Mouse (Mus musculus) intestine, embryonic 14.5 days (tissue): ENCODE measurements around the gene Prcd. TPM values are rescaled to one million over a fixed set of nuclear protein-coding genes. Genes with fewer than 3 reads are reported as not detected.
A peak's percentile ranks its signal among the peaks of the same experiment; 100 is the strongest.
"Not testable (repeated sequence)": the region's sequence is repeated elsewhere in the genome, so short reads cannot be mapped to it uniquely, and the experiment has no call there.

Source experiments
- ATAC-seq: fragments of 200-750 bp; cut with Nextera tagmentation; replicated peaks from 2 replicates; pipeline ENCODE4 v1.8.0; 2017; ENCODE audit warnings: low read depth, moderate number of reproducible peaks, moderate TSS enrichment, moderate library complexity; ENCODE audit not compliant: low FRiP score, low TSS enrichment
- DNase-seq: peaks from one replicate; pipeline ENCODE4 v3.0.0-alpha.2; 2018; ENCODE audit warnings: low spot score
- H3K27ac ChIP-seq: fragments of 300-500 bp; sonication (generic); 2 replicates; pipeline ENCODE4 v1.5.1; 2014; ENCODE audit warnings: low read depth, mild to moderate bottlenecking, control low read depth
- H3K27me3 ChIP-seq: fragments of 300-500 bp; sonication (generic); replicated peaks from 2 replicates; pipeline ENCODE4 v1.6.1; 2014; ENCODE audit warnings: low read length, control low read depth; ENCODE audit not compliant: control insufficient read depth, insufficient read depth
- H3K36me3 ChIP-seq: fragments of 300-500 bp; sonication (generic); 2 replicates; pipeline ENCODE4 v1.6.1; 2014; ENCODE audit warnings: low read length, control low read depth; ENCODE audit not compliant: control insufficient read depth, insufficient read depth
- H3K4me1 ChIP-seq: fragments of 300-500 bp; sonication (generic); replicated peaks from 2 replicates; pipeline ENCODE4 v1.6.1; 2014; ENCODE audit warnings: low read length, control low read depth, mixed read lengths; ENCODE audit not compliant: control insufficient read depth, insufficient read depth
- H3K4me2 ChIP-seq: fragments of 300-500 bp; sonication (generic); 2 replicates; pipeline ENCODE4 v1.6.1; 2014; ENCODE audit warnings: low read length
- H3K4me3 ChIP-seq: fragments of 300-500 bp; sonication (generic); 2 replicates; pipeline ENCODE4 v1.5.1; 2014; ENCODE audit warnings: low read depth, low read length, control low read depth, mixed read lengths
- H3K9ac ChIP-seq: fragments of 300-500 bp; sonication (generic); 2 replicates; pipeline ENCODE4 v1.6.1; 2014; ENCODE audit warnings: mild to moderate bottlenecking, low read length
- H3K9me3 ChIP-seq: fragments of 300-500 bp; sonication (generic); 2 replicates; pipeline ENCODE4 v1.6.1; 2016; ENCODE audit warnings: low read length, control low read depth; ENCODE audit not compliant: control insufficient read depth
- WGBS: fragments of 180-500 bp; shearing (Covaris S2); extraction: QIAGEN DNeasy Blood & Tissue Kit; methylation state at CpG from one replicate; pipeline ENCODE4 v1.1.7; 2014; 5-methylcytosine and 5-hydroxymethylcytosine counted together
- polyA plus RNA-seq: library from polyadenylated mRNA; unstranded; fragments of >200 nt; fragmentation: Nextera tagmentation; extraction: Ambion mirVana; gene quantifications from 2 replicates; pipeline ENCODE4 v1.2.1, GENCODE M21; 2014

Prcd gene
- polyA plus RNA-seq, 1 experiment from 2014 or later: 1.8 TPM

DNA sequence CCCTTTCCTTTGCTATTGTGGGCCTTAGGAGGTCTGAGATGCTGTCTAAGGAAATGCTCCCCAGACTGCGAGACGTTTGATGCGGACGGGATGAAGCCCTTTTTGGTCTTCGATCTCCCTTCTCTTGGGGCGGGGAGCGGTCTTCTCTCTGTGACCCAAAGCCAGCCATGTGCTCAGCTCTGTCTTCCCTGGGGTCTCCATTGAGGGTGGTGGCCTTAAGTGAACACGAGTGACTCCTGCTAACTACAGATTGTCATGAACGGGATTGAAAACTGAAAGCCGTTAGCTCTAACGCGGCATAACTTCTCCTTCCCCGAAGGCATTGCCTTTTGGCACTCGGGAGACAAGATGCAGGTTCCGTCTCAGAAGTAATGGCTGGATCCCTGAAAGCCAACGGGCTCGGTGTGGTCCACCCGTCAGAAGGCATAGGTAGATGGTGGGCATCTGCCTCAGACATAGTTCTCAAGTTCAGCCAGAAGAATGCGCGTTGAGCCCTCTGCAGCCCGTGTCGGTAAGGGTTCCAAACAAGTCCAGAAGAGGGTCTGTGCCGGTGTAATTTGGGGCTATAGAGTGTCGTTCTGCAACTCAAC, 18.6 kb downstream of the Prcd start:
- WGBS: under 1% methylated on average over 24 of the region's 24 CpGs
- no peaks in the 10 kb centered on the region for H3K27me3 ChIP-seq
- peaks cover 42% of the 10 kb centered on the region for H3K36me3 ChIP-seq
- DNase-seq (peak; percentile 69), ATAC-seq (no peak; the same call in 1 of the 2 replicates)
- H3K4me2 ChIP-seq: peak overlapping the region; percentile 82
- peak overlapping the region; percentile 93 for H3K9ac ChIP-seq
- H3K4me3 ChIP-seq: peak overlapping the region; percentile 71
- peaks cover 15% of the 10 kb centered on the region for H3K4me1 ChIP-seq
- H3K9me3 ChIP-seq: no peaks in the 10 kb centered on the region
- H3K27ac ChIP-seq: peak overlapping the region; percentile 66

DNA sequence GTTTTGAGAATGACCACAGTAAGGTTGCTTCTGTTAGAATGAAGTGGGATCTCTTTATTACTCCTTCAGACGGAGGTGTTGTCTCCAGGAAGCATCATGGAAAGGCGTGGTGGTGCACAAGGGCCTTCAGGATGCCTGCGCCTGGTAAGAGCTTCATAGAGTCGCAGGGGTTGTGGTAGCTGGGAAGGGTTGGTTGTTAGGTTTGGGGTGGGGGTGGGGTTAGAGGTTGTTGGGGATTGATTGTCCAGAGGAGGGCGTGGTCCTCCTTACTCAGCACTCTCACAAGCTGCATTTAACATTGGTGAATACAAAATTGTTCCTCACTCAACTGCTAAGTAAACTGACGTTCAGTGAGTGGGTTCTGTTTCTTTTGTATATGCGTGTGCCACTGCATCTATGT, 19.3 kb downstream of the Prcd start:
- Histone ChIP-seq H3K4me1 (peaks cover 15% of the 10 kb centered on the region), H3K4me2 (peak overlapping the region; percentile 82), H3K9ac (peak overlapping the region; percentile 93), H3K27me3 (no peaks in the 10 kb centered on the region), H3K27ac (no peak overlapping the region), H3K36me3 (peaks cover 48% of the 10 kb centered on the region), H3K9me3 (no peaks in the 10 kb centered on the region), H3K4me3 (peak overlapping the region; percentile 71)
- DNase-seq: no peak
- ATAC-seq: no peak
- WGBS: 14% methylated on average over 7 of the region's 7 CpGs

DNA sequence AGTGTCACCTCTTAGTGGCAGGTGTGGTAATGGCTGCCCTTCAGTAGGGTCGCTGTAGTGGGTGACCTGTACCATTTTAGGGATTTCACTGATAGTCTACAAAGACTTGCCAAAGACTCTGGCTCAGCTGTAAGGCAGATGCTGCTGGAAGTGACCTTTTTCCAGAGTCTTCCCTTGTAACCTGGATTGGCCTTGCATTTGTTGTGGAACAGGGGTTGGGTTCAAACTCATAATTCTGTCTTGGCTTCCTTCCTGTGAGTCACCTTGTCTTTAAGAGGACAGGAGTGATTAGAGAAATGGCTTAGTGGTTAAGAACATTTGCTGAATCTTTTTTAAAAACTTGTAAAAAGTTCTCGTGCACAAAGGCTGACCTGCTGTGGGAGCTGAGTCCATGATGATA, 20.1 kb downstream of the Prcd start:
- H3K4me3 ChIP-seq: peak overlapping the region; percentile 71; the same call in 1 of the 2 replicates
- peaks cover 54% of the 10 kb centered on the region for H3K36me3 ChIP-seq
- peak overlapping the region; percentile 93 for H3K9ac ChIP-seq
- H3K9me3 ChIP-seq: no peaks in the 10 kb centered on the region
- H3K4me2 ChIP-seq: peak overlapping the region; percentile 82; the same call in 1 of the 2 replicates
- H3K27me3 ChIP-seq: no peaks in the 10 kb centered on the region
- DNase-seq (no peak), ATAC-seq (no peak)
- H3K27ac ChIP-seq: no peak overlapping the region
- peaks cover 15% of the 10 kb centered on the region for H3K4me1 ChIP-seq
- 84% methylated on average over 2 of the region's 2 CpGs for WGBS

DNA sequence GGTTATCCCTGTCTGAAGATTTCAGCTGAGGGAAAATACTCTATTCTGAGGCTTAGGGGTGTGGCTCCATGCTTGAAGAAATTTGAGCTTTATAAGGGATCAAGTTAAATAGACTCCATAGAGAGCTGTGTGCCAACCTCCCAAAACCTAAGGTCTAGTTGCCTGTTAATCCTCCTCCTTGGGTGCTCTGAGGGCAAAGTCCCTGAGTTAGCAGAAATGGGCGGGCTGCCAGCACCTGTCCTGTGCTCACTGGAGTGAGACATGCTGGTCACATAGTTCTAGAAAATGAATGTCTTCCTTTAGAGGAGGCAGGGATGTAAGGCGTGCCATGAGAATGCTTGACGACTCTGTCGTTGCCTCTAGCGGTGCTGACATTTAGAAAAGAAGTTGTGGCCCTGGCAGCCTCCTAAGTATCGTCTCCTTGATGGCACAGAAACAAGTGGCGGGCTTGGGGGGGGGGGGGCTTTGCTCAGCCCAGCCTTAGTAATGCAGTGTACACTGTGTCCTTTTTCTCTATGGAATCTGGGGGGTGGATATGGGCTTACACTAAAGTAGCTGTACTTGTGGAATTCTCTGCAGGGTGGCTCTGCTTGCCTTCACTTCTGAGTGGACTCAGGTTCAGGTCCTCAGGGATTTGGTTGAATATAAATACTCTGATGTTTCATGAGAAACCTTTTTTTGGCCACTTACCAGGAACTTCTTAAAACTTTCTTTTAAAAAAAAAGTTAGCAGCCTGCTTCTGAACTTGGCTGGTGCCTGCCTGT, 21.5 kb downstream of the Prcd start:
- ATAC-seq: no peak
- Histone ChIP-seq H3K9me3 (no peaks in the 10 kb centered on the region), H3K4me1 (peaks cover 14% of the 10 kb centered on the region), H3K27ac (no peak overlapping the region), H3K36me3 (peaks cover 62% of the 10 kb centered on the region), H3K27me3 (no peaks in the 10 kb centered on the region), H3K4me3 (no peak overlapping the region), H3K9ac (no peak overlapping the region), H3K4me2 (no peak overlapping the region)
- 81% methylated on average over 7 of the region's 7 CpGs for WGBS
- no peak for DNase-seq

DNA sequence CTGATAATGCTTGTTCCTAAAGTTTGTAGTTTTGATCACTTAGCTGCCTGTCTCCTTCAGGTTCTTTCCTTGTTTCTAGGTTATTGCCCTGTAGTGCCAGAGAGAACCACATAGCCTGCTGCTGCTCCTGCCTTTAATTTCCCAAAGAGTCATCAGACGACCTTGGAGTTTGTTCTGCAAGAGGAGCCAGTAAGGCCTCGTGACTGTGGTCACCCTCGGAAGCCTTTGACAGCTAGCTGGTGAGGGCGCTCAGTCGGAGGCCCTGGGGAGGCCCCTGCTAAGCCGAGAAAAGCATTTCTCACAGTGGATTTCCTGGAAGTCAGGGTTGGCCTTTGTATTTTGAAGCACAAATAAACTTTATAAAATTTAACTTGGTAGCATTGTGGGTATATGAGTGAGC, 22.1 kb downstream of the Prcd start:
- 78% methylated on average over 6 of the region's 6 CpGs for WGBS
- not testable (repeated sequence) for DNase-seq, H3K27me3 ChIP-seq, H3K4me2 ChIP-seq, H3K27ac ChIP-seq, H3K4me3 ChIP-seq, H3K9ac ChIP-seq, ATAC-seq, H3K9me3 ChIP-seq
- Histone ChIP-seq H3K36me3 (peaks cover 62% of the 10 kb centered on the region), H3K4me1 (peaks cover 13% of the 10 kb centered on the region)

DNA sequence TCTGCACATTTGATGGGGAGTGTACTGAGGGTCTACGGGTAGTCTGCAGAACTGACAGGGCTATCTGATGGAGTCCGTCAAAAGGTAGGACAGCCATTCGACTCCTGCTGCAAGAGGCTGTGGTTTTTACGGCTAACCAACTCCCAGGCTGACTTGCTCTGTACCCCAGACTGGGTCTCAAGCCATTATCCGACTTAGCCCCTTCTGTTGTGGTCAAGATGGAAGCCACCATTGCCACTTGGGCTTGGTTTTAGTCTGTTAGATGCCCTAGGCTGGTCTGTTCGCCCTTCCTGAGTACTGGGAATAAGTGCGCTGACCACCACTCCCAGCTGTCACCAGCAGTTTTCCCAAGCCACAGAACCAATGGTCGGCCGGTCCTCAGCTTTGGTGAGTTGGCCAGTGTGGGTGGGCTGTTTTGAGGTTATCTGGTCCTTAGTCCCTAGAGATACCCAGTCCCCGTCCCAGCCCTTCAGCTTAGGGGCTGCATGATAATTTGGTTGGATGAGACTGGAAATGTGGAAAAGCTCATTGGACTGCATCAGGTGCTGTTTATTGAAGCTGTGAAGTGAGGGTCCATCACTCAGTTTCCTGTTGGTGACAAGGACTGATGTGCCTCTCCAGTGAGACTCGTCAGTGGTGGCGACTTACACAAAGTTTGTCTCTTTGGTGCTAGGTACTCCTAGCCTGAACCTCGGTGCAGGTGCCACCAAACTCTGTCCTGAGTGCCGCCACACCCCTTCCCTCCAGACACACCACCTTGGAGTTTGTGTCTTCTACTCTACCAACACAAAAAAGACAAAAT, 23.0 kb downstream of the Prcd start:
- DNase-seq (no peak), ATAC-seq (no peak)
- no peaks in the 10 kb centered on the region for H3K9me3 ChIP-seq
- H3K4me2 ChIP-seq: no peak overlapping the region
- no peak overlapping the region for H3K9ac ChIP-seq
- peaks cover 9% of the 10 kb centered on the region for H3K4me1 ChIP-seq
- no peak overlapping the region for H3K27ac ChIP-seq
- H3K36me3 ChIP-seq: peaks cover 68% of the 10 kb centered on the region
- no peaks in the 10 kb centered on the region for H3K27me3 ChIP-seq
- H3K4me3 ChIP-seq: no peak overlapping the region
- WGBS: 88% methylated on average over 14 of the region's 14 CpGs

DNA sequence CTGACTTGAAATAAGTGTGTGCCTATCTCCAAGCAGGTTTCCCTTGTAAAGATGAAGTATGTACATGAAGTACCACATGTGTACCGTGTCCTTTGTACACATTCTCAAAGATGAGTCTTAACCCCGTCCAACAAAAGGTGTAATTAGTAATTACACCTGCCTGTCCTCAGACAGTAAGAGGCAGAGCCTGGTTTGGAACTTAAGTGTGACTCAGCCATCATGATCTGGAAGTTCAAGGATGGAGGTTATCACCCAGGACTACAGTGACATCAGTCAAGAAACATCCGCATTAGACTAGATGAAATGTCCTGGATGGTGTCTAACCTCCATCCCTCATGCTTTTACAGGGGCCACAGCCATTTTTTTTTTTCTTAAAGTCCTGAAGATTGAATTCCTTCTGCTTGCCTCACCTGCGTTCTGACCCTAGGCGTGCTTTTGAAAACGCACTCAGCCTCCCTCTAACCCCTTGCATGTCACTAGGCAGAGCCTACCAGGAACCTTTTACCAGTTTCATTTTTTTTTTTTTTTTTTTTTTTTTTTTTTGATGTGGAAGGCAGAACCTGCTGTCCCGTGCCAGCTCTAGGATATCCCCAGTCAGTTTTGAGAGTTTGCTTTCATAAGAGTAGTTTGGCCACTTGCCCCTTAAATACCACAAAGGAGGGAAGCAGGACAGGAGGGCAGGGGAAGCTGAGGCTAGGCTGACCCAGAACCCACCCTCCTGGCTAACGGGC, 24.5 kb downstream of the Prcd start:
- Histone ChIP-seq H3K4me1 (peaks cover 6% of the 10 kb centered on the region), H3K4me2 (no peak overlapping the region), H3K36me3 (peaks cover 67% of the 10 kb centered on the region), H3K9ac (no peak overlapping the region), H3K27me3 (no peaks in the 10 kb centered on the region), H3K27ac (no peak overlapping the region), H3K9me3 (no peaks in the 10 kb centered on the region), H3K4me3 (no peak overlapping the region)
- DNase-seq (no peak), ATAC-seq (no peak)
- 80% methylated on average over 8 of the region's 8 CpGs for WGBS

DNA sequence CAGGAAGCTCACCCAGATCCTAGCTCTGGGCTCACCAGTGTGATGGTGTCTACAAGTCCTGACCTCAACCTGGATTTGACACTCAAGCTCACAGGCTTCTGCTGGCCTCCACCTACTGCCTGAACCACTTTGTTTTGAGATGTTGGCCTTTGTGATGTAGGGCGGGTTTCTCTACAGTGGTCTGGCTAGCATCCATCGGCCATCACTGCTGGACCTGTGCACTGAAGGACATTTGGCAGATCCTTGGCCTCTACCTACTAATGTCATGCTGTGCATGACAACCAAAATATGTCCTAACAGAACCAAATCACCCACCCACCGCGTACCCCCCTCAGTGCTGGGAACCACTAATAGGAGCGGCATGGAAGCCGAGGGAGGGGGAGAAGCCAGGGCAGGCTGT, 25.8 kb downstream of the Prcd start:
- H3K4me2 ChIP-seq: no peak overlapping the region
- WGBS: 92% methylated on average over 6 of the region's 6 CpGs
- no peaks in the 10 kb centered on the region for H3K27me3 ChIP-seq
- H3K4me1 ChIP-seq: no peaks in the 10 kb centered on the region
- ATAC-seq: no peak
- no peaks in the 10 kb centered on the region for H3K9me3 ChIP-seq
- H3K36me3 ChIP-seq: peaks cover 57% of the 10 kb centered on the region
- DNase-seq: no peak
- H3K4me3 ChIP-seq: no peak overlapping the region
- no peak overlapping the region for H3K27ac ChIP-seq
- no peak overlapping the region for H3K9ac ChIP-seq
